In genomic region chr11:4808311-4808710, GRCm38 (mm10) we compare ENCODE assay signal across 7 mouse cellular contexts.
"Had no signal": no experiment of that assay in that cellular context is flagged by ENCODE, and none has a peak within 500 bp of the region (broad histone marks: within the 10 kb centered on the region; RNA-seq: fewer than 3 reads in every experiment).

No protein-coding gene starts in this region.

- DNase-seq: kidney, postnatal 10 days; kidney, postnatal 4 days; left cerebral cortex, postnatal 4 days; lung, adult 18-20 months; spleen, adult 18-20 months; thymus, adult 2 months; thymus, postnatal 25 days had no signal
